Mouse (Mus musculus): ENCODE data around the gene Cd300lg.
A peak's percentile ranks its signal among the peaks of the same experiment; 100 is the strongest.

Gene Cd300lg

DNA sequence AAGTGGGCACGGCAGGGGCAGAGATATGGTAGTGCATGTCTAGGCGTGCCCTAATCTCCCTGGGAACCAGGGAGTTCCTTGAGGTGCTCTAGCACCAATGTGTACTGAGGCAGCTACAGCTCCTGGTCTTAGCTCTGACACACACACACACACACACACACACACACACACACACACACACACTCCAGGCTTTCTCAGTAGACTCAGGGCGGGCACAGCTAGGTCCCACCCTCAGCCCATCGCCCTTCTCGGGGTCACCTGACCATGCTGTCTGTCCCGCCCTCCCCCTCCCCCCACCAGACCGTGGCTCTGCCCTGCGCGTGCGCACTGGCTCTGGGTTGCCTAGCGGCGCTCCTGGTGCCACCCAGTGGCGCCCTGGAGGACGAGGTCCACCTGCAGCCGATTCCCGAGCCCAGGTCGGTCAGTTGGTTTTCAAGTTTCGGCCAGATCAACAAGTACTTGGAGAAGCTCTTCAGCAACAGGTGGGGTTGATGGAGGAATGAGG lies 55.6 kb downstream of the Cd300lg start:
- peak; percentile 92 for DNase-seq (ENCODE audit: low read depth, low spot score)

DNA sequence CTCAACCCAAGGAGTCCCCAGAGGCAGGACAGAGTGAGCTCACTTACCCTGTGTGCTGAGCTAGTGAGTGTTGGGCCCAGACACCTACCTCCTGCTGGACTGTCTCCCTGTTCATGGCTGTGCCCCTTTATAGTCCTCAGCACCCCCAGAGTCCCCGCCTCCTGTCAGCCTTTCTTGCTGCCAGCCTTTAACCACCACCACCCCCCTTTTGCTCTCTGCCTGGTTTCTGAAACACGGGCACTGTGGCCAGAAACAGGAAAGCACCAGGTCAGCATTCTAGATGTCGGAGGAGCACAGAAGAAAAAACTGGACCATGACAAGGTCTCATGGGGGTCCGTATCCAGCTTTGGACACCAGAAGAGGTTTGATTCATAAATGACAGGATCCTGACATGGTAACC lies 59.9 kb downstream of the Cd300lg start, which contains the start of gene Ppy:
Ppy (minus strand) TSS at position 101 of the 400 bp plus-strand sequence.
- DNase-seq (ENCODE audit: low read depth, low spot score): no peak

DNA sequence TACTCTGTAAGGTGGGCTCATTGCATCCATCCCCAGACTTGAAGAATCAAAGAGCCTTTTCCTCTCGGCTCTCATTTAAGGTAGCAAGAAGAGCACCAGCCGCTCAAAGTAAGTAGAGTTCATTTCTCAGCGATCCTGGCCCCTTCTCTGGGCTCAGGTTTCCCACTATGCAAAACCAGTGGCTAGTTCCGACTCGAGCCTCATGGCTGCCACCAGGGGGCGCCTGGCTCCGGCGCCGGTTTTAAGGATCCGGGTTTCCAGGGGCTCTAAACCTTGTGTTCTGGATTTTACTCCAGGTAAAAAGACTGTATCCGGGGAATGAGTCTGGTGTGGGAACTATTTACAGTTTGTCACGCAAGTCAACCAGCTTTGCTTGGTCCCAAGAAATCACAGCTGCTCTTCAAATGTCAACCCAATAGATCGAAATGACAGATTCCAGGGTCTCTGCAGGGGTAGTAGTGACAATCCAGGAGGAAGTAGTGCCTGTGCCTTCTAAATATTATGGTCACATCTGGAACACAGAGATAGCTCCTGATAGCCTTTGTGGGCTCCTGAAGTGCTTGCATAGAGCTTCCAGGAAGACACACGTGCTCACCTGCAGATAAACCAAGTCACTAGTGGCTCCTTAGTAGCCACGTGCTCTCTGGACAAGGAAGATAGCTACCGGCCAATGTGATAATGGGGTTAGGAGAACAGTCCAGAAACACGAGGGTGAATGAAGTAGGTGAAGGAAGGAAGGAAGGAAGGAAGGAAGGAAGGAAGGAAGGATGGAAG lies 61.4 kb downstream of the Cd300lg start:
- DNase-seq (ENCODE audit: low read depth, low spot score): peak; percentile 57

All from A20 (cell line).